26 mouse cellular contexts compared by ENCODE assay signal in genomic region chr2:93770895-93771294, GRCm38 (mm10). TPM values are rescaled to one million over a fixed set of nuclear protein-coding genes. Genes with fewer than 3 reads are reported as not detected.
DNase-seq lines count a peak whose midpoint lies in the region; ATAC-seq lines count a peak whose summit lies in the region.
"Had no signal": no experiment of that assay in that cellular context is flagged by ENCODE, and none has a peak within 500 bp of the region (broad histone marks: within the 10 kb centered on the region; RNA-seq: fewer than 3 reads in every experiment).

No protein-coding gene starts in this region.

- 48% methylated on average over 4 of the region's 4 CpGs for WGBS in heart, embryonic 13.5 days
- 89% methylated on average over 4 of the region's 4 CpGs for WGBS in midbrain, embryonic 10.5 days
- WGBS in midbrain, embryonic 16.5 days, result 78% methylated on average over 4 of the region's 4 CpGs

- ATAC-seq in frontal cortex, adult (ENCODE audit: low TSS enrichment), result peak; percentile 59; the same call in 1 of the 2 replicates
- no peak for ATAC-seq in heart, embryonic 13.5 days (ENCODE audit: extremely low read depth, insufficient number of reproducible peaks, low FRiP score, low TSS enrichment)
- ATAC-seq in midbrain, embryonic 16.5 days, result no peak
- ATAC-seq: forebrain, embryonic 14.5 days; inflammation-experienced regulatory T-cells, adult 6 months; midbrain, embryonic 15.5 days had no signal

- peak overlapping the region; percentile 73 for H3K27ac ChIP-seq in heart, embryonic 13.5 days (replicated peaks)
- H3K27ac ChIP-seq in midbrain, embryonic 10.5 days (replicated peaks), result 0 out of 2 replicates have a peak overlapping the region, but pooled peaks have one; percentile 1
- H3K27ac ChIP-seq in midbrain, embryonic 16.5 days (ENCODE audit: low read length), result no peak overlapping the region
- H3K27ac ChIP-seq: embryonic facial prominence, embryonic 13.5 days; hindbrain, embryonic 14.5 days; left cerebral cortex, adult 2 months; liver, embryonic 15.5 days; midbrain, embryonic 15.5 days; neural tube, embryonic 15.5 days had no signal

- no peaks in the 10 kb centered on the region for H3K9me3 ChIP-seq in heart, embryonic 13.5 days
- H3K9me3 ChIP-seq in midbrain, embryonic 10.5 days (replicated peaks), result no peaks in the 10 kb centered on the region
- no peaks in the 10 kb centered on the region for H3K9me3 ChIP-seq in midbrain, embryonic 16.5 days (replicated peaks; ENCODE audit: control insufficient read depth, low read length, poor library complexity, severe bottlenecking)
- H3K9me3 ChIP-seq: embryonic facial prominence, embryonic 13.5 days; liver, embryonic 15.5 days; midbrain, embryonic 15.5 days; neural tube, embryonic 15.5 days had no signal

- H3K27me3 ChIP-seq in heart, embryonic 13.5 days (replicated peaks), result no peaks in the 10 kb centered on the region
- no peaks in the 10 kb centered on the region for H3K27me3 ChIP-seq in midbrain, embryonic 10.5 days (ENCODE audit: low read depth, poor library complexity, severe bottlenecking)
- H3K27me3 ChIP-seq in midbrain, embryonic 16.5 days (ENCODE audit: control insufficient read depth, insufficient read depth, low read depth, low read length), result no peaks in the 10 kb centered on the region
- H3K27me3 ChIP-seq: embryonic facial prominence, embryonic 13.5 days; liver, embryonic 15.5 days; midbrain, embryonic 15.5 days; neural tube, embryonic 15.5 days had no signal

- H3K9ac ChIP-seq in heart, embryonic 13.5 days, result peak overlapping the region; percentile 45; the same call in 1 of the 2 replicates
- H3K9ac ChIP-seq in midbrain, embryonic 16.5 days (ENCODE audit: low read depth, low read length), result no peak overlapping the region
- H3K9ac ChIP-seq: embryonic facial prominence, embryonic 13.5 days; hindbrain, embryonic 14.5 days; liver, embryonic 15.5 days; midbrain, embryonic 15.5 days; neural tube, embryonic 15.5 days had no signal

- no peak overlapping the region for H3K4me2 ChIP-seq in heart, embryonic 13.5 days
- no peak overlapping the region for H3K4me2 ChIP-seq in midbrain, embryonic 16.5 days (ENCODE audit: low read length)
- H3K4me2 ChIP-seq: embryonic facial prominence, embryonic 13.5 days; hindbrain, embryonic 14.5 days; liver, embryonic 15.5 days; midbrain, embryonic 15.5 days; neural tube, embryonic 15.5 days had no signal

- no peak for DNase-seq in frontal cortex, postnatal 14 days (ENCODE audit: low spot score in 2 of 2)
- no peak for DNase-seq in heart, adult 9 months (ENCODE audit: low spot score in 2 of 2)
- no peak for DNase-seq in midbrain, embryonic 10.5 days (ENCODE audit: low spot score)
- no peak for DNase-seq in neural tube, embryonic 10.5 days (ENCODE audit: extremely low spot score, low spot score)
- no peak for DNase-seq in c-Kit-positive CD71-positive TER-119-positive erythroid progenitor cells, embryonic 14.5 days (ENCODE audit: low spot score)
- DNase-seq: adrenal gland, postnatal 25 days; cerebellum, postnatal 10 days; gastrocnemius, postnatal 14 days; heart, postnatal 10 days; kidney, adult 18-20 months; kidney, postnatal 4 days; lung, postnatal 4 days; right cerebral cortex, adult 18-20 months; right cerebral cortex, postnatal 4 days; thymus, postnatal 25 days had no signal

- peaks cover 13% of the 10 kb centered on the region for H3K36me3 ChIP-seq in heart, embryonic 13.5 days
- H3K36me3 ChIP-seq in midbrain, embryonic 10.5 days, result peaks cover 19% of the 10 kb centered on the region; the same call in 1 of the 2 replicates
- peaks cover 9% of the 10 kb centered on the region; the same call in 1 of the 2 replicates for H3K36me3 ChIP-seq in midbrain, embryonic 16.5 days (ENCODE audit: control insufficient read depth, insufficient read depth, low read length)
- H3K36me3 ChIP-seq: liver, embryonic 15.5 days had no signal

- H3K4me3 ChIP-seq in heart, embryonic 13.5 days, result no peak overlapping the region
- no peak overlapping the region for H3K4me3 ChIP-seq in midbrain, embryonic 10.5 days
- no peak overlapping the region for H3K4me3 ChIP-seq in midbrain, embryonic 16.5 days (ENCODE audit: low read depth, low read length)
- H3K4me3 ChIP-seq: embryonic facial prominence, embryonic 13.5 days; left cerebral cortex, adult 2 months; liver, embryonic 15.5 days; midbrain, embryonic 15.5 days; neural tube, embryonic 15.5 days had no signal

- peaks cover 43% of the 10 kb centered on the region for H3K4me1 ChIP-seq in heart, embryonic 13.5 days
- H3K4me1 ChIP-seq in midbrain, embryonic 10.5 days, result peaks cover 34% of the 10 kb centered on the region
- peaks cover 6% of the 10 kb centered on the region; the same call in 1 of the 2 replicates for H3K4me1 ChIP-seq in midbrain, embryonic 16.5 days (ENCODE audit: control insufficient read depth, insufficient read depth, low read length)

RNA-seq across cellular contexts. Expression of gene Ext2, which starts 51.5 kb away (rescaled TPM):
- 68.3 and 72.2 TPM in 2 replicates for polyA plus RNA-seq in heart, embryonic 13.5 days (2015; fragmentation: Nextera tagmentation; extraction: Ambion mirVana)
- polyA plus RNA-seq in midbrain, embryonic 10.5 days (2016; fragmentation: Nextera tagmentation; extraction: Ambion mirVana), result 72.3 and 78.2 TPM in 2 replicates
- 71.3 and 74.9 TPM in 2 replicates for polyA plus RNA-seq in midbrain, embryonic 16.5 days (2015; fragmentation: Nextera tagmentation; extraction: Ambion mirVana)
